Mouse (Mus musculus) liver, postnatal 0 days (tissue): Measurements from ENCODE around the gene St6galnac3. TPM values are rescaled to one million over a fixed set of nuclear protein-coding genes. Genes with fewer than 3 reads are reported as not detected.

Experiments used
- ATAC-seq: fragments of 200-750 bp; cut with Nextera tagmentation; 2 replicates; pipeline ENCODE4 v1.8.0; 2017; ENCODE audit warnings: mild to moderate bottlenecking, moderate library complexity
- DNase-seq: peaks from one replicate; pipeline ENCODE4 v3.0.0-alpha.2; 2016
- H3K27ac ChIP-seq: fragments of 300-500 bp; sonication (generic); 2 replicates; pipeline ENCODE4 v1.5.1; 2014; ENCODE audit warnings: antibody characterized with exemption, moderate library complexity, mild to moderate bottlenecking, low read depth
- H3K27me3 ChIP-seq: fragments of 300-500 bp; sonication (generic); 2 replicates; pipeline ENCODE4 v1.6.1; 2014; ENCODE audit warnings: low read length, control low read depth, mixed read lengths; ENCODE audit not compliant: insufficient read depth
- H3K36me3 ChIP-seq: fragments of 300-500 bp; sonication (generic); replicated peaks from 2 replicates; pipeline ENCODE4 v1.6.1; 2014; ENCODE audit warnings: mild to moderate bottlenecking, control low read depth, low read length, moderate library complexity, mixed read lengths; ENCODE audit not compliant: insufficient read depth
- H3K4me1 ChIP-seq: fragments of 300-500 bp; sonication (generic); 2 replicates; pipeline ENCODE4 v1.6.1; 2014; ENCODE audit warnings: antibody characterized with exemption, mild to moderate bottlenecking, control low read depth; ENCODE audit not compliant: insufficient read depth
- H3K4me2 ChIP-seq: fragments of 300-500 bp; sonication (generic); 2 replicates; pipeline ENCODE4 v1.6.1; 2014; ENCODE audit warnings: low read depth, mild to moderate bottlenecking, low read length, moderate library complexity, mixed read lengths
- H3K4me3 ChIP-seq: fragments of 300-500 bp; sonication (generic); 2 replicates; pipeline ENCODE4 v1.5.1; 2014; ENCODE audit warnings: low read depth, low read length
- H3K9ac ChIP-seq: fragments of 300-500 bp; sonication (generic); replicated peaks from 2 replicates; pipeline ENCODE4 v1.6.1; 2014; ENCODE audit warnings: mild to moderate bottlenecking, moderate library complexity
- H3K9me3 ChIP-seq: fragments of 300-500 bp; sonication (generic); 2 replicates; pipeline ENCODE4 v1.6.1; 2016; ENCODE audit warnings: mild to moderate bottlenecking, control low read depth, low read length, mixed read lengths
- CTCF ChIP-seq: sonication (generic); IDR thresholded peaks from 2 replicates; pipeline ENCODE4 v1.5.1; 2016; ENCODE audit warnings: antibody characterized with exemption, low read depth
- EP300 ChIP-seq: IDR thresholded peaks from 2 replicates; pipeline ENCODE4 v1.6.1; 2016; ENCODE audit warnings: antibody characterized with exemption, low read depth, mild to moderate bottlenecking
- WGBS: fragments of 180-500 bp; shearing (Covaris S2); extraction: QIAGEN DNeasy Blood & Tissue Kit; methylation state at CpG from one replicate; pipeline ENCODE4 v1.1.7; 2014; ENCODE audit not compliant: insufficient replicate concordance; 5-methylcytosine and 5-hydroxymethylcytosine counted together
- polyA plus RNA-seq: library from polyadenylated mRNA; unstranded; fragments of >200 nt; fragmentation: Nextera tagmentation; extraction: Ambion mirVana; gene quantifications from 2 replicates; pipeline ENCODE4 v1.2.1, GENCODE M21; 2015

St6galnac3 gene
- polyA plus RNA-seq, 1 experiment from 2014 or later, result 5.0 TPM

GRCm38 (mm10) chr3:153567913-153568312 is 157.1 kb downstream of the St6galnac3 start:
- TF ChIP-seq CTCF (peak; percentile 18; the same call in 1 of the 2 replicates), EP300 (no peak)
- no peak overlapping the region for H3K27ac ChIP-seq
- no peak for ATAC-seq
- no peak for DNase-seq
- H3K27me3 ChIP-seq, result no peaks in the 10 kb centered on the region
- H3K4me2 ChIP-seq, result no peak overlapping the region
- no peak overlapping the region for H3K9ac ChIP-seq
- no peaks in the 10 kb centered on the region for H3K36me3 ChIP-seq
- no peaks in the 10 kb centered on the region for H3K9me3 ChIP-seq
- no peaks in the 10 kb centered on the region for H3K4me1 ChIP-seq
- no peak overlapping the region for H3K4me3 ChIP-seq
- 70% methylated on average over 3 of the region's 3 CpGs for WGBS

- H3K4me3 ChIP-seq, result no peak overlapping the region
- ATAC-seq (no peak), DNase-seq (no peak)
- 86% methylated on average over 4 of the region's 4 CpGs for WGBS
- H3K4me2 ChIP-seq, result no peak overlapping the region
- no peaks in the 10 kb centered on the region for H3K36me3 ChIP-seq
- no peaks in the 10 kb centered on the region for H3K4me1 ChIP-seq
- H3K27me3 ChIP-seq, result no peaks in the 10 kb centered on the region
- no peak overlapping the region for H3K9ac ChIP-seq
- no peak for TF ChIP-seq CTCF
- TF ChIP-seq EP300, result no peak
- H3K27ac ChIP-seq, result no peak overlapping the region
- H3K9me3 ChIP-seq, result no peaks in the 10 kb centered on the region
These were observed 157.5 kb downstream of the St6galnac3 start for GRCm38 (mm10) chr3:153567512-153567911.

- TF ChIP-seq EP300 (no peak), CTCF (no peak)
- Histone ChIP-seq H3K9me3 (no peaks in the 10 kb centered on the region), H3K4me1 (no peaks in the 10 kb centered on the region), H3K9ac (no peak overlapping the region), H3K27ac (no peak overlapping the region), H3K4me2 (no peak overlapping the region), H3K36me3 (no peaks in the 10 kb centered on the region), H3K27me3 (no peaks in the 10 kb centered on the region), H3K4me3 (no peak overlapping the region)
- ATAC-seq (no peak), DNase-seq (no peak)
- WGBS, result 25% methylated on average over 2 of the region's 2 CpGs
These were observed 158.9 kb downstream of the St6galnac3 start for GRCm38 (mm10) chr3:153566100-153566499.

GRCm38 (mm10) chr3:153560897-153561296 is 164.1 kb downstream of the St6galnac3 start:
- H3K27ac ChIP-seq, result no peak overlapping the region
- no peak overlapping the region for H3K4me2 ChIP-seq
- no peak overlapping the region for H3K9ac ChIP-seq
- H3K36me3 ChIP-seq, result no peaks in the 10 kb centered on the region
- ATAC-seq (no peak), DNase-seq (no peak)
- 75% methylated on average over 6 of the region's 6 CpGs for WGBS
- H3K4me1 ChIP-seq, result no peaks in the 10 kb centered on the region
- TF ChIP-seq EP300, result no peak
- no peak for TF ChIP-seq CTCF
- no peaks in the 10 kb centered on the region for H3K9me3 ChIP-seq
- no peak overlapping the region for H3K4me3 ChIP-seq
- H3K27me3 ChIP-seq, result no peaks in the 10 kb centered on the region

GRCm38 (mm10) chr3:153559586-153559985 is 165.4 kb downstream of the St6galnac3 start:
- H3K4me3 ChIP-seq, result no peak overlapping the region
- H3K9me3 ChIP-seq, result no peaks in the 10 kb centered on the region
- H3K9ac ChIP-seq, result no peak overlapping the region
- no peaks in the 10 kb centered on the region for H3K27me3 ChIP-seq
- TF ChIP-seq CTCF (no peak), EP300 (no peak)
- H3K27ac ChIP-seq, result no peak overlapping the region
- ATAC-seq (no peak), DNase-seq (no peak)
- H3K36me3 ChIP-seq, result no peaks in the 10 kb centered on the region
- no peak overlapping the region for H3K4me2 ChIP-seq
- H3K4me1 ChIP-seq, result no peaks in the 10 kb centered on the region
- 82% methylated on average over 8 of the region's 8 CpGs for WGBS

GRCm38 (mm10) chr3:153556621-153557020 is 168.4 kb downstream of the St6galnac3 start:
- Histone ChIP-seq H3K4me3 (no peak overlapping the region), H3K27ac (no peak overlapping the region), H3K27me3 (no peaks in the 10 kb centered on the region), H3K9me3 (no peaks in the 10 kb centered on the region), H3K9ac (no peak overlapping the region), H3K4me1 (no peaks in the 10 kb centered on the region), H3K36me3 (no peaks in the 10 kb centered on the region), H3K4me2 (no peak overlapping the region)
- TF ChIP-seq CTCF, result no peak
- no peak for TF ChIP-seq EP300
- no peak for DNase-seq
- ATAC-seq, result no peak
- 65% methylated on average over 11 of the region's 11 CpGs for WGBS

- H3K9me3 ChIP-seq, result no peaks in the 10 kb centered on the region
- H3K27me3 ChIP-seq, result no peaks in the 10 kb centered on the region
- no peak for TF ChIP-seq EP300
- TF ChIP-seq CTCF, result no peak
- no peak for ATAC-seq
- no peak overlapping the region for H3K9ac ChIP-seq
- H3K27ac ChIP-seq, result no peak overlapping the region
- H3K4me1 ChIP-seq, result no peaks in the 10 kb centered on the region
- no peak overlapping the region for H3K4me2 ChIP-seq
- 87% methylated on average over 3 of the region's 3 CpGs for WGBS
- no peak for DNase-seq
- H3K4me3 ChIP-seq, result no peak overlapping the region
- no peaks in the 10 kb centered on the region for H3K36me3 ChIP-seq
These were observed 171.3 kb downstream of the St6galnac3 start for GRCm38 (mm10) chr3:153553712-153554111.
